In the genomic region with DNA sequence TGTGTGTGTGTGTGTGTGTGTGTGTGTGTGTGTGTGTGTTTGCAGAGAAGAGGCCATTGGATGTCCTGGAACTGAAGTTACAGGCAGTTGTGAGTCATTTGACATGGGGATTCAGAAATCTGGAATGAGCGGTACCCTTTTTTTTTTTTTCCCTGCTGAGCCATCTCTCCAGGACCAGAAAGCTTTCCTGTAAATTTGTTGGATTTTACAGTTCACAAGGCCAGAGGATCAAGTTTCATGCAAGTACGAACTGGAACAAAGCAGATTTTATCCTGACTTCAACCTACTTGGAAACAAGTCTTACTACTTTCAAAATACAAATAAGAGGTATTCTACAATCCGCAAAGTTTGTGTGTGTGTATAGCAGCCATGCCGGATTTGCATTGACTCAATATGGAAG, we compare ENCODE assay signal across 20 mouse cellular contexts.
DNase-seq lines count a peak whose midpoint lies in the region; ATAC-seq lines count a peak whose summit lies in the region.
"Had no signal": no experiment of that assay in that cellular context is flagged by ENCODE, and none has a peak within 500 bp of the region (broad histone marks: within the 10 kb centered on the region; RNA-seq: fewer than 3 reads in every experiment).

No protein-coding gene starts in this region.

- H3K4me3 ChIP-seq in kidney, embryonic 15.5 days (replicated peaks): no peak overlapping the region
- H3K4me3 ChIP-seq in embryonic facial prominence, embryonic 12.5 days: no peak overlapping the region
- H3K4me3 ChIP-seq in limb, embryonic 13.5 days: no peak overlapping the region
- H3K4me3 ChIP-seq: forebrain, embryonic 13.5 days; layer of hippocampus, adult 2 months; liver, embryonic 13.5 days; midbrain, embryonic 13.5 days; neural tube, embryonic 15.5 days had no signal

- no peaks in the 10 kb centered on the region for H3K36me3 ChIP-seq in kidney, embryonic 15.5 days
- no peaks in the 10 kb centered on the region for H3K36me3 ChIP-seq in embryonic facial prominence, embryonic 12.5 days
- no peaks in the 10 kb centered on the region for H3K36me3 ChIP-seq in limb, embryonic 13.5 days
- H3K36me3 ChIP-seq: liver, embryonic 13.5 days; midbrain, embryonic 13.5 days; neural tube, embryonic 15.5 days had no signal

- H3K9ac ChIP-seq in kidney, embryonic 15.5 days: no peak overlapping the region
- H3K9ac ChIP-seq in embryonic facial prominence, embryonic 12.5 days: no peak overlapping the region
- H3K9ac ChIP-seq in limb, embryonic 13.5 days: no peak overlapping the region
- H3K9ac ChIP-seq: forebrain, embryonic 13.5 days; liver, embryonic 13.5 days; midbrain, embryonic 13.5 days; neural tube, embryonic 15.5 days had no signal

- no peak for ATAC-seq in kidney, embryonic 15.5 days (replicated peaks; ENCODE audit: low FRiP score)
- no peak for ATAC-seq in embryonic facial prominence, embryonic 12.5 days (ENCODE audit: insufficient number of reproducible peaks, insufficient read depth, low FRiP score, low TSS enrichment)
- ATAC-seq in limb, embryonic 13.5 days (ENCODE audit: low FRiP score, low read depth): no peak
- ATAC-seq: forebrain, embryonic 13.5 days; hindbrain, embryonic 16.5 days; intestine, embryonic 16.5 days; midbrain, embryonic 13.5 days had no signal

- 0 out of 2 replicates have a peak, but pooled peaks cover 3% of the 10 kb centered on the region for H3K4me1 ChIP-seq in kidney, embryonic 15.5 days
- H3K4me1 ChIP-seq in embryonic facial prominence, embryonic 12.5 days: peaks cover 4% of the 10 kb centered on the region; the same call in 1 of the 2 replicates
- no peaks in the 10 kb centered on the region for H3K4me1 ChIP-seq in limb, embryonic 13.5 days
- H3K4me1 ChIP-seq: liver, embryonic 13.5 days; neural tube, embryonic 15.5 days had no signal

- peak overlapping the region; percentile 67 for H3K27ac ChIP-seq in kidney, embryonic 15.5 days
- peak overlapping the region; percentile 69 for H3K27ac ChIP-seq in embryonic facial prominence, embryonic 12.5 days
- peak overlapping the region; percentile 52; the same call in 1 of the 2 replicates for H3K27ac ChIP-seq in limb, embryonic 13.5 days
- H3K27ac ChIP-seq: forebrain, embryonic 13.5 days; layer of hippocampus, adult 2 months; liver, embryonic 13.5 days; midbrain, embryonic 13.5 days; neural tube, embryonic 15.5 days had no signal

- no peaks in the 10 kb centered on the region for H3K27me3 ChIP-seq in kidney, embryonic 15.5 days
- H3K27me3 ChIP-seq in embryonic facial prominence, embryonic 12.5 days: no peaks in the 10 kb centered on the region
- no peaks in the 10 kb centered on the region for H3K27me3 ChIP-seq in limb, embryonic 13.5 days
- H3K27me3 ChIP-seq: forebrain, embryonic 13.5 days; liver, embryonic 13.5 days; midbrain, embryonic 13.5 days; neural tube, embryonic 15.5 days had no signal

- H3K9me3 ChIP-seq in kidney, embryonic 15.5 days (replicated peaks): no peaks in the 10 kb centered on the region
- no peaks in the 10 kb centered on the region for H3K9me3 ChIP-seq in embryonic facial prominence, embryonic 12.5 days
- H3K9me3 ChIP-seq in limb, embryonic 13.5 days: no peaks in the 10 kb centered on the region
- H3K9me3 ChIP-seq: liver, embryonic 13.5 days; midbrain, embryonic 13.5 days; neural tube, embryonic 15.5 days had no signal

- no peak for DNase-seq in kidney, adult 8-10 months
- DNase-seq in Muller cell, postnatal 12 days (ENCODE audit: inconsistent ontology term): peak; percentile 51
- no peak for DNase-seq in gastrocnemius, postnatal 25 days
- DNase-seq in left cerebral cortex, adult 18-20 months (ENCODE audit: low spot score in 2 of 2): no peak
- DNase-seq in yolk sac, embryonic 10.5 days (ENCODE audit: low spot score): no peak
- DNase-seq: adrenal gland, adult 2 months; B cell, adult 2 months; cerebellum, adult 9-10 months; gastrocnemius, postnatal 36 days; layer of hippocampus, postnatal 36 days; liver, embryonic 13.5 days had no signal

- WGBS in kidney, embryonic 15.5 days: 48% methylated on average over 4 of the region's 4 CpGs
- 43% methylated on average over 4 of the region's 4 CpGs for WGBS in embryonic facial prominence, embryonic 12.5 days
- WGBS in limb, embryonic 13.5 days: 43% methylated on average over 4 of the region's 4 CpGs

- no peak overlapping the region for H3K4me2 ChIP-seq in kidney, embryonic 15.5 days
- no peak overlapping the region for H3K4me2 ChIP-seq in embryonic facial prominence, embryonic 12.5 days (replicated peaks)
- H3K4me2 ChIP-seq in limb, embryonic 13.5 days (replicated peaks): no peak overlapping the region
- H3K4me2 ChIP-seq: forebrain, embryonic 13.5 days; liver, embryonic 13.5 days; midbrain, embryonic 13.5 days; neural tube, embryonic 15.5 days had no signal
